Mouse (Mus musculus): ENCODE measurements around the gene Il11.

Gene Il11

GRCm38 (mm10) chr7:4788499-4789435, 6.1 kb upstream of the Il11 start:
- no peak for DNase-seq (ENCODE audit: low read depth, low spot score)

GRCm38 (mm10) chr7:4783667-4784268, 1.1 kb upstream of the Il11 start:
- no peak for DNase-seq (ENCODE audit: low read depth, low spot score)

GRCm38 (mm10) chr7:4782130-4782529, 529 bp downstream of the Il11 start:
- no peak for DNase-seq (ENCODE audit: low read depth, low spot score)

- DNase-seq (ENCODE audit: low read depth, low spot score) = no peak
Measured at GRCm38 (mm10) chr7:4779921-4780320, 2.7 kb downstream of the Il11 start.

GRCm38 (mm10) chr7:4777851-4778637, 4.6 kb downstream of the Il11 start:
- no peak for DNase-seq (ENCODE audit: low read depth, low spot score)

GRCm38 (mm10) chr7:4776861-4777830, 5.5 kb downstream of the Il11 start:
- DNase-seq (ENCODE audit: low read depth, low spot score) = peak; percentile 59

- DNase-seq (ENCODE audit: low read depth, low spot score) = no peak
Measured at GRCm38 (mm10) chr7:4776131-4776530, 6.5 kb downstream of the Il11 start.

GRCm38 (mm10) chr7:4771202-4771601, 11.5 kb downstream of the Il11 start, which contains the start of gene Fam71e2:
Gene Fam71e2, minus strand, starts transcription at chr7:4771302.
- no peak for DNase-seq (ENCODE audit: low read depth, low spot score)

GRCm38 (mm10) chr7:4764946-4765710, 17.5 kb downstream of the Il11 start:
- no peak for DNase-seq (ENCODE audit: low read depth, low spot score)

GRCm38 (mm10) chr7:4759670-4760069, 23.0 kb downstream of the Il11 start:
- no peak for DNase-seq (ENCODE audit: low read depth, low spot score)

GRCm38 (mm10) chr7:4752821-4753570, 29.7 kb downstream of the Il11 start, which contains the start of gene Cox6b2:
Gene Cox6b2, minus strand, starts transcription at chr7:4753094.
- DNase-seq (ENCODE audit: low read depth, low spot score) = peak; percentile 82

GRCm38 (mm10) chr7:4751971-4752820, 30.5 kb downstream of the Il11 start:
- DNase-seq (ENCODE audit: low read depth, low spot score) = no peak

GRCm38 (mm10) chr7:4749169-4749568, 33.5 kb downstream of the Il11 start:
- DNase-seq (ENCODE audit: low read depth, low spot score) = no peak

- DNase-seq (ENCODE audit: low read depth, low spot score) = no peak
Measured at GRCm38 (mm10) chr7:4748321-4748720, 34.3 kb downstream of the Il11 start.

- no peak for DNase-seq (ENCODE audit: low read depth, low spot score)
Measured at GRCm38 (mm10) chr7:4747156-4747899, 35.3 kb downstream of the Il11 start.

GRCm38 (mm10) chr7:4746326-4746980, 36.2 kb downstream of the Il11 start:
- DNase-seq (ENCODE audit: low read depth, low spot score) = no peak

- DNase-seq (ENCODE audit: low read depth, low spot score) = no peak
Measured at GRCm38 (mm10) chr7:4744886-4745285, 37.8 kb downstream of the Il11 start.

Measured in embryo, embryonic 11.5 days (tissue).